Mouse (Mus musculus) spleen, postnatal 36 days (tissue): ENCODE data around the gene Exoc3l2.
A peak's percentile ranks its signal among the peaks of the same experiment; 100 is the strongest.

Experiments
- DNase-seq, 2 experiments: peaks; one replicate each; pipeline ENCODE4 v3.0.0; 2022; ENCODE audit warnings: low spot score in 2 of 2, mixed read lengths in 1 of 2

Exoc3l2 gene

DNA sequence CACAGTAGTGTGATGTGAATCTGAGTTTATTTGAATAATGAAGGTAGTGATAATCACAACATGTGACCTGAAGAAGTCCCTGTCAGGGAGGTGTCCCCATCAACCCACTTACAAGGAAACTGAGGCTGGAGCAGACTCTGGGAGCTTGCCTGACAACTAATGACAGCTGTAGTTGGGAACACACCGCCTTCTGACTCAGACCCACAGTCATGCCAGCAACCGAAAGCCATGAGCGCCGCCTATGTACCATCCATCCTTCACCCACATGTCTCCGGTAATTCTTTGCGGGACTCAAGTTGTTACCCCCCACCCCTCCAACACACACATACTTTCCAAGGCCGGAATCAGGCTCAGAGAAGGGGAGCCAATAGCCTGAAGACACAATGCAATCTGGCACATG, 6.5 kb upstream of the Exoc3l2 start:
- no peak for DNase-seq

DNA sequence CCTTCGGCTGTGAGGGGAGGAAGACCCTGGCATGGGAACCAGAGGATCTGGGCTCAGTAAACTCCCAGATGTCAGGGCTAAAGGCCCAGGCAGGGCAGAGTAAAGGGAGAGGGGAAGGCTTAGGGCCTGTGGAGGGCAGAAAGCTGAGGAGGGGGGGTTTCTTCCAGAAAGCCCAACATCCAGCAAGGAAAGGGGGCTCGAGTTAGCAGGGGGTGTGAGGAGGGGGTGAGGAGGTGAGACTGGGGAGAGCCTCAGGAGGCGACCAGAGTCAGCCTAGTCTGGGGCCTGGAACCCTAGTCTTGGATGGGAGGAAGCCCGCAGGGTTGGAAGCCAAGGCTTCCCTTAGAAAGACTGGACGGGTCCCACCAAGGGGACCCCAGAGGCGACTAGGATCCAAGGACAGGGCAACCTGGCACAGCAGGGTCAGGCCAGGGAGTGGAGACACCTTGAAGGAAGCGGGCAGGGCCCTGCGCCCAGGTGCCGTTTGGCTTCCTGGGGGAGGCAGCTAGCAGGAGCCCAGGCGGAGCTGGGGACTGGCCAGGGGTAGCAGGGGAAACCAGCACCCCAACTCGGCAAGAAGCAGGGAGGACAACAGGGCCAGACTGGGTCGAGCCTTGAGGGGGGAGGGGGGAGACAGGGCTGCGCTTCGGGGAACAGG, 5.6 kb upstream of the Exoc3l2 start:
- DNase-seq: no peak

GRCm38 (mm10) chr7:19458072-19458486, 5.1 kb upstream of the Exoc3l2 start:
- DNase-seq: peak; percentile 50 to 52

GRCm38 (mm10) chr7:19458591-19459111, 4.5 kb upstream of the Exoc3l2 start, which contains the start of gene Mark4:
Gene Mark4 (minus strand): TSS chr7:19458821.
- peak; percentile 67 to 68 for DNase-seq

DNA sequence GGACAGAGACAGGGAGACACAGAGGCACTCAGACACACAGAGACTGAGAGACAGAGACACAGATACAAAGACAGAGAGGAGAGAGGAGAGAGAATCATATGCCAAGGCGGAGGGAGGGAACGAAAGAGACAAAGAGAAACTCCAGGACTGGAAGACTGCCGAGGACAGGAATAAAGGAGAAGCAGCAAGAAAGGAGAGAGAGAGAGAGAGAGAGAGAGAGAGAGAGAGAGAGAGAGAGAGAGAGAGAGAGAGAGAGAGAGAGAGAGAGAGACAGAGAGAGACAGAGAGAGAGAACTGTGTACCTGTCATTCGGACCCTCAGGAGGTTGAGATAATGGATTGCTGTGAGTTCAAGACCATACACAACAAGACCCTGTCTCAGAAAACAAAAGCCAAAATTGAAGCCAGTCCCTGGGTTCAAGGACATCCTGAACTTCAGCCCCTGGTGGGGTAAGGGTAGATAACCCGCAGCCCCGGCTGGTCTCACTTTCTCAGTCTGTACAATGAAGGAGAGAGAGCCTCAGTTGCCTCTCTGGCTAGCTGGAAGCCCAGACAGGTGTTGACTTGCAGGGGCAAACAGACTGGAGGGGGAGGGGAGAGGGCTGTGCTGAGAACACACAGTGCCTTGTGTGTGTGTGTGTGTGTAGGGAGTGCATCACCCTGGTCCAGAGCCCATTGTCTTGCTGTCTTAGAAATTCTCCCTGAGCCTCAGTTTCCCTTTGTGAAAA, 3.8 kb upstream of the Exoc3l2 start:
- DNase-seq: no peak

DNA sequence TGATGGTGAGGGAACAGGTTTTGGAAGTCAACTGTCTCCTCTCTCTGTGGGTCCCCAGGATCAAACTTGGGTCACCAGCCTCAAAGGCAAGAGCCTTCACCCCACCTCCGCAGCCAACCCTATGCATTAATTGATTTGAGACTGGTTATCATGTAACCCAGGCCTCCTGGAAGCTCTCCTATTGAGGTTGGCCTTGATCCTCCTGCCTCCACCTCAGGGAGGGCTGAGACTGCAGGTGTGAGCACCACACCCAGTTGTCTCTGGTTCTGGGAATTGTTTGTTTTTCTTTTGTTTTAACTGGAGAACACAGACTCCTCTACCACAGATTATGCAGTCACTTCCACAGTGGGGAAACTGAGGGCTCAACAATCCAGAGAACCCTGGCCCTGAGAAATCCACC, 2.6 kb upstream of the Exoc3l2 start:
- no peak for DNase-seq

DNA sequence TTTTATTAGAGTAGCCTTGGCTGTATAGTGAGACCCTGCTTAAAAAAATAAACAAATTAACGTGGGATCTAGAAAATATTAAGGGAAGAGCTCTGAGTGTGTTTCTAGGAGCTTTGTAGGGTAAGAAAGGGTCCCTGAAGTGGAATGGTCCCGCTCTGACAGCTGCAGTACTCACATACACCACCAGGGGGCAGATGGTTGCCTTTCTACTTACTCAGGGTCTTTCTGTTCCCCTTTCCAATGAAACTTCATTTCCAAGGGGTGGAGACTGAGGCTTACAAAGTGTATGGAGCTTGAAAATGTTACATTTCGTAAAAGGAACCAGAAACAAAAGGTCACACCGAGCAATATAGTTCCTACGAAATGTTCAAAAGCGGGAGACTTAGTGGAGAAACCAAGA, 1.6 kb upstream of the Exoc3l2 start:
- peak; percentile 34 to 65 for DNase-seq

DNA sequence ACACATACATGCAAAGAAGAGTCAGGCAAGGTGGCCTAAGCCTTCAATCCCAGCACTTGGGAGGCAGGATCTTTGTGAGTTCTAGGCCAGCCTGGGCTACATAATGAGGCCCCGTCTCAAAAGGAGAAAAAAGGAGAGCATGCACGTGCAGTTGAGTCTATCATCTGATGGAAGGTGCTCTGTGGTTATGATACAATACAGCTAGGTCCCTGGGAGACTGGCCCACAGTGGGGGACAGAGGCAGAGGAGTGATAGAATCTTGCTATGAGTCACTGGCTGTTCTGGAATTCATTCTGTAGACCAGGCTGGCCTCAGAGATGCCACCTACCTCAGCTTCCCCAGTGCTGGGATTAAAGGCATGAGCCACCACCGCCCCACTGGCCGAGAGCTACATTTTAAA, 688 bp upstream of the Exoc3l2 start:
- no peak for DNase-seq

- DNase-seq: no peak
These were observed 1.5 kb downstream of the Exoc3l2 start for GRCm38 (mm10) chr7:19464367-19465307.

GRCm38 (mm10) chr7:19466602-19467145, 3.5 kb downstream of the Exoc3l2 start:
- DNase-seq: no peak

- no peak for DNase-seq
These were observed 4.5 kb downstream of the Exoc3l2 start for GRCm38 (mm10) chr7:19467638-19468037.

- no peak for DNase-seq
These were observed 5.1 kb downstream of the Exoc3l2 start for GRCm38 (mm10) chr7:19468279-19468678.

DNA sequence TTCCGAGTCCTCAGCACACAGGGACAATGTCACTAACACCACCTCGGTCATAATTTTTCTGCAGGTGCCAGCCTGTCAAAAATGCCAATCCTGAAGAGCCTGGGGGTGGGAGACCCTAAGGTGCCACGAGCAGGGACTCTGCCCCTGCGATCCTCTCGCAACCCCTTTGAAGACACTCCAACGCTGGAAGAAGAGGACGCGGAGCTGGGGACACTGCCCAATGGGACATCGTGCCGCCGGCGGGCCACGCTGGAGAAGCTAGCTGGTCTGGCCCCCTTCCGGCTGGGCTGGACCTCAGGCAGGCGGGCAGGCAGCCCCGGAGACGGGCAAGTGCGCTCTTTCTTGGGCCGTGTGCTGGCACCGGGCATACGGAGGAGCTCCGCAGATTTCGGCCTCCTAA, 6.3 kb downstream of the Exoc3l2 start:
- no peak for DNase-seq

- DNase-seq: no peak
These were observed 7.2 kb downstream of the Exoc3l2 start for GRCm38 (mm10) chr7:19470308-19470707.

GRCm38 (mm10) chr7:19472403-19472802, 9.3 kb downstream of the Exoc3l2 start:
- DNase-seq: peak; percentile 38 to 51

GRCm38 (mm10) chr7:19473875-19474443, 10.8 kb downstream of the Exoc3l2 start:
- peak; percentile 31 to 36 for DNase-seq

GRCm38 (mm10) chr7:19477084-19477483, 14.0 kb downstream of the Exoc3l2 start:
- DNase-seq: no peak

DNA sequence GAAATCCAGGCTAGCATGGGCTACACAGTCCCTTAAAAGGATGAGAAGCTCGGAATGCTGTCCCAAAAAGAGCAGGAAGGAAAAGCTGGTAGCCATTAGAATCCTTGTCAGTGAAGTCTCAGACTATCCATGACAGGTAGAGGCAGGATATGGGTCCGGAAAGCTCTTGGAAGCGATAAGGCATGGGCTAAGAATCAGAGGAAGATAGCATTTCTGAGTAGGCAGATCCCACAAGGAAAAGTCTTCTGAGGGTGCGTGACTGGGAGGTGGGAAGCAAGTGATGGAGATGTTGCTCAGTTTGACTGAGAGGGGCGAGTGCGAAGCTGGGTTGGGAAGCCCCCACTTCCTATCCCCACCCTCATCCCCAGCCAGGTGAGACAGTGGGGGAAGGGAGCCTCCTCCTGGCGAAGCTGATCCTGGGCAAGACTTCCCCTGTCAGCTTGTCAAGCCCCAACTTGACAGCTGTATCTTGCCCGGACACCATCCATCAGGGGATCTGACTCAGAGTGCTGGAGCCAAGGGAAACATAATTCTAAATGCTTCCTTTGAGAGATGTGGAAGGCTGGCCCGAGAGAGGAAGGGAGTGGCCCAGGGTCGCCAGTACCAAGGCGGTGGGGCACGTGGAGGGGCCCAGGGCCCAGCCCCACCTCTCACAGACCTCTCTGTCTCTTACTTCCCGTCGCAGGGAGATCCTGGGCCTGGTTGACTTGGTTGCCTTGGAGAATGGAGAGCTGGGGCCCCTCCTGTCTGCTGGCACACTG, 14.7 kb downstream of the Exoc3l2 start:
- no peak for DNase-seq

- DNase-seq: no peak
These were observed 20.1 kb downstream of the Exoc3l2 start for GRCm38 (mm10) chr7:19483281-19483680.

DNA sequence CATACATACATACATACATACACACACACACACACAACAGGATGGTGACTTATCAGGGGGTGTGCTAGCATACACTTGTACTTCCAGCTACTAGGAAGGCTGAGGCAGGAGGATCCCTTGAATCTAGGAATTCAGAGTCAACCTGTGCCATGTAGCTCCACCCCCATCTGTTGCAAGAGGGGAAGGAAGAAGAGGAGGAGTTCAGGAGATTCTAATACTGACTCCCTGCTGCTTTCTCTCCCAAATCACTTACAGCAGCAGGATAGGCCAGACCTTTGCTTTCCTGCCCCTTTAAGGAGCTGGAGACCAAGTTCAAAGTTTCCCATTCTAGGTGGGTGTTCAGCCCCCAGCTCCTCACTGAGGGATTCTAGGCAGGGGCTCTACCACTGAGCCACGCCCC, 22.4 kb downstream of the Exoc3l2 start:
- DNase-seq: no peak

DNA sequence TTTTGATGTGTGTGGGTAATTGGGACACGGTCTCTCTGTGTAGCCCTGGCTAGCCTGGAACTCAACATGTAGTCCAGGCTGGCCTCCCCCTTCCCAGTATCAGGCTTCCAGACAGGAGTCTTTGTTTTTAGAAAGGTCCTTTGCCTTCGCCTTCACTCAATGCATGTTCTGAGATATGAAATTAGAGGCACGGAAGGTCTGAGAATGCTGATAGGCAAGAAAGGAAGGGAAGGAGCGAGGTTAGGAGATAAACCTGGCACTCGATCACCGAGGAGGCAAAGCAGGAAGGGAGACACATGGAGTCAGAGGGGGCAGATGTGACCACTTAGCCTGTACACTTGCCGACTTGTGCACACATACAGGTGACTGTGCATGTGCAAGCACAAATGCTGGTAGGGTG, 23.4 kb downstream of the Exoc3l2 start:
- DNase-seq: no peak
